Mouse (Mus musculus) granulocyte monocyte progenitor cell, adult 5-6 weeks (primary cell): ENCODE measurements around the gene Dab2. TPM values are rescaled to one million over a fixed set of nuclear protein-coding genes. Genes with fewer than 3 reads are reported as not detected.

Experiments used
- ATAC-seq: replicated peaks from 2 replicates; pipeline ENCODE4 v1.8.0; 2016; ENCODE audit warnings: mild to moderate bottlenecking, moderate TSS enrichment, inconsistent platforms; ENCODE audit not compliant: poor library complexity, severe bottlenecking
- total RNA-seq, 2 experiments: library from RNA; stranded (forward) in 1 of 2; stranded (reverse) in 1 of 2; fragments of 200-712, 200-1000 nt in 1 of 2; fragments of >200 nt in 1 of 2; fragmentation: Nextera tagmentation in 1 of 2; gene quantifications; 2 replicates each; pipeline ENCODE4 v1.2.3; 2014 to 2017

Dab2 gene
- total RNA-seq, 2 experiments from 2014 or later = 1.1 to 1.7 TPM

DNA sequence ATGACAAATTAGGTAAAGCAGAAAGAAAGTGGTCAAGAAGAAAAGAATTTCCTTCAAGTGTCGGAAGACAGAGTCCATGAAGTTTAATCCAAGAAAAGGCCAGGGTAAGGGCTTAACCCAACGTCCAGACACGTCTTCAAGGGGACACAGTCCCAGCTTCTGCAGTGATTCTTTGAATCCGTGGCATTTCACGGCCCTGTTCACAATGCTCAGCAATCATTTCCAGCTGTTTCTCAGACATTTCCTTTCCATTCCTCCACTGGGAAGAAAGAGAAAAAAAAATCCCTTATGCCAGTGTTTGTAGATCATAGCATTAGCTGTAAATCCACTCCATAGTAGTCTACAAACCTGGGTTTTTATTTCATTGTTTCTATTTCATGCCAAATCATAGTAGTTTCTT is 22.7 kb downstream of the Dab2 start:
- ATAC-seq = no peak

DNA sequence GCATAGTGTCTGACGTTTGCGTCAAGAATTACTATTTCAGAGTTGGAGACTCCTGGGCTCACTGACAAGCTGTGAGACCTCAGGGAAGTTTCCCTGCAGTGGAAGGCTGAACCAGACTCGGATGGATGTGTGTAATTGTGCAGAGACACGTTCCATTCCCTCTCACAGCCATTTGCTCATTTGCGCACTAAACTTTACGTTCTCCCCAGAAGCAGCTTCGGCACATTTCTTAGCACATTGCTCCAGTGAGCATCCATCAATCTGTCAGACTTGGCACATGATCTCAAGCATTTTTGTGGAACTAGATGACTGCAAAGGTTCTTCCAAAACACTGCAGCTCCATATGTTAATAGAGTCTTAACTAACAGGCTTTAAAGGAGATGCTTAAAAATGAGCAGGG is 24.0 kb downstream of the Dab2 start:
- no peak for ATAC-seq

GRCm38 (mm10) chr15:6325443-6325842 is 25.9 kb downstream of the Dab2 start:
- no peak for ATAC-seq

GRCm38 (mm10) chr15:6326011-6326410 is 26.4 kb downstream of the Dab2 start:
- peak; percentile 86 for ATAC-seq

- ATAC-seq = no peak
These were observed 31.8 kb downstream of the Dab2 start for GRCm38 (mm10) chr15:6331380-6331779.

DNA sequence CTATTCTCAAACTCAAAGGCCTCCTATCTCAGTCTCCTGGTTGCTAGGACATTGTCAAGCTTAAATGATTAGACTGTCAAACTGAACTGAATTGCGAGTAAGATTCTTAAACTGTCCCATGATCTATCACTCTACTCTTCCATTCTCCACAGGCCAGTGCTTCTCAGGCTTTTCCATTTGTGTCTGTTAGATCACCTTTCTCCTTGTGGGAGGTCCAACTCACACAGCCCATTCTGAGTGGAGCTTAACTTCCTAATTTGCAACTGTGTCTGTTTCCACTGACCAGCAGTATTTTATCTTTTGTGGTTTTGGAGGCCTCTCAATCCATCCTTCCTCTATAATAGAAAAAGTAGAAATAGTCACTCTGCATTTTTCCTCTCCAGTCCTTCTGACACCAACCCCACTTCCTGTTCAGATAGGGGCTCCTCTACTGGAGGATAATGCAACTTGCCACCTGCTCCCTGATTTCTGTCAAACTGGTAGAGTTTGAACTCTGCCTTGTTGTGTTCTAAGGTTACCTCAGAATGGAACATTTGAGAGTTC is 35.1 kb downstream of the Dab2 start:
- peak; percentile 89 for ATAC-seq

- ATAC-seq = no peak
These were observed 40.2 kb downstream of the Dab2 start for GRCm38 (mm10) chr15:6339767-6340166.

DNA sequence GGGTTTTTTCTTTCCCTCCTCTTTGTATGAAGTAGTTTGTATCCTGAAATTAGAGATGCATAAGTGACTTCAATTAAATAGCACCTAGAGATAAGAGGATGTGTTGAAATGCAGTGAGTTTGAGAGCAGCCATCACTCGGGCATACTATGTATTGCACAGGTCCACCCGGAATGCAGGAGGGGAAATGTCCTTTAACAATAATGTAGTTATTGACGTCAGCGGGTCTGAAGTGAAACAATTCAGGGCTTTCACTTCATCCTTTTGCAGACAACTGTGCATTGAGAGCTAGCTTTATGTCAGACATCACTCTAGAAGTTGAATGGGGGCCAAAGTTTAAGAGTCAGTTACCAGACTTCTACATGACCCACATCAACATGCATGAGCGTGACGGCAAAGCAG is 40.8 kb downstream of the Dab2 start:
- peak; percentile 75 for ATAC-seq

DNA sequence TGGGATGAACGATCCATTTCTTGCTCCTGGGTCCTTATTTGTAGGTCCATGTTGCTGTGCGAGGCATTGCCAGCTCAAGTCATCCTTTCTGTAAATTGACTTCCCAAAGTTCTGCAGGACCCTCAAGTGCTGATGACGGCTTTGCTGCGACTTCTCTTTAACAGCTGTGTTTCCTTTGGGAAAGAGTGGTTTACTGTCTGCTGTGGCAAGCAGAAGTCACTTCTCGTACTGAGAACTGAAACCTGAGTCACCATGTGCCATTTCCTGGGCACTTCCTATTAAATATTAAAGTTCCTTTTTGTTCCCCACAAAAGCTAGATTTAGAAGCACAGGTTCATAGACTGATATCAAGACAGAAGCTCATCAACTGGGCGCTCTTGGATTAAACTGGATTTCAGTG is 41.8 kb downstream of the Dab2 start:
- ATAC-seq = peak; percentile 85

- ATAC-seq = no peak
These were observed 54.3 kb downstream of the Dab2 start for GRCm38 (mm10) chr15:6353901-6354300.

GRCm38 (mm10) chr15:6359859-6360258 is 60.3 kb downstream of the Dab2 start:
- no peak for ATAC-seq

DNA sequence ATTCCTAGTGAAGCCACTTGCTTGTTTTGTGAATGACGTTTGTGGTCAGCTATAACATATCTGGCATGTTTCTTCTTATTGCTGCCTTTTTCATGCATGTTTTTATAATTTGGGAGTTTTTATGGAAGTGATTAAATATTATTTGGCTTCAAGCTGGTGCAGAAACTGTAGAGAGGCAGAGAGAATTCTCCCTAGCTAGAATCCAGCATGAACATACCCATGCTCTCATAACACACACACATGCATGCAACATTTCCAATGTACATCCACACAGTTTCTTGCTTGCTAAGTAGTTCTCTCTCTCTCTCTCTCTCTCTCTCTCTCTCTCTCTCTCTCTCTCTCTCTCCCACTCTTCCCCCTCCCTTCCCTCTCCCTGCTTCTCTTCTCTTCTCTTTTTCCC is 70.4 kb downstream of the Dab2 start:
- no peak for ATAC-seq

- no peak for ATAC-seq
These were observed 71.9 kb downstream of the Dab2 start for GRCm38 (mm10) chr15:6371486-6371885.

DNA sequence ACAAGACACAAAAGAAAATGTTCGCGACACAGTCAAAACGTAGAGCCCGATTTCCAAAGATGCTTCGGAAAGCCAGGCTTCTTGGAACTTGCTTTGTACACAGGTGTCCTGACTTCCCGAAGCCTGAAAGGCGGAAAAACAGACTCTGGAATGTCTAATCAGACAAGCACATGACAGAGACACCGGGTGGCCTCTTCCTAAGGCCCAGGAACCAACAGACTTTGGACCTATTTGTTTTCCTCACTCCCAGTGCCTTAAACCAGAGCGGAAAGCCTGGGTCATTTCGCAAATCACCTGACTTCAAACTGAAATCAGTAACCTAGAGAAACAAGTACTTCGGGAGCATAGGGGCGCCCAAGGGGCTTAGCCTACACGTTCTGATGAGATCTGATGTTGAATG is 75.4 kb downstream of the Dab2 start:
- ATAC-seq = no peak

- no peak for ATAC-seq
These were observed 76.4 kb downstream of the Dab2 start for GRCm38 (mm10) chr15:6376001-6376400.

DNA sequence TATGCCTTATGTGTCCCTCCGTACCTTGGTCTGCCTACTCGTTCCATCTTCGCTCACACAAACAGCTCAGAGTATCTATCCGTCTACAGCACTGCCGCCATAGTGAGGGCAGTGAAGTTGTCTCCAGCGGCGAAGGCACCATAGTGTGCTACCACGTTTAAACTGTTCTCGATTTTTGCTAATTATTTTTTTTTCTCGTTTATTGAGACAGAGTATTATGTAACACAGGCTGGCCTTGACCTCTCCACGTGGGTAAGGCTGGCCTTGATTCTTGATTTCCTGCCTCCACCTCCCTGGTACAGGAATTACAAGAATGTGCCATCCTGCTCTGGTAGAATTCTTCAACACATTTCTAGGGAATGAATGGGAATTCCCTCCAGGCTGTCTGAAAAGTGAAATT is 77.2 kb downstream of the Dab2 start:
- no peak for ATAC-seq

DNA sequence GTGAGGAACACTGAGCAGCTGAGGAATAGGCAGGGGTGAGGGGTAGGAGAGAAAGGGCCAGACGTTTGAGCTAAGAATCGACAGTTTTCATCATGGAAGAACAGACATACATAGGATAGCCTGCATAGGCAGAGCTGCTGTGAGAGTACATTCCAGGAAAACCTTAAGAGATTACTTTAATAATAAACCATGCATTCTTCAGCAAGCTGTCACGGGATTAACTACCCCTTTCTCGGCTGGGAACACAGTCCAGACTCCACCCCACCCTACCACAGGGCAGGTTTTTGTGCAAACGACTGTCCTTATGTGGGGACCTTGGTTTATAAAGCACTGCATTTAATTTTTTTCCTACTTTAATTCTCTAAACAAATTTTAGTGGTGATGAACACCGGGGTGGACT is 84.4 kb downstream of the Dab2 start:
- ATAC-seq = no peak

DNA sequence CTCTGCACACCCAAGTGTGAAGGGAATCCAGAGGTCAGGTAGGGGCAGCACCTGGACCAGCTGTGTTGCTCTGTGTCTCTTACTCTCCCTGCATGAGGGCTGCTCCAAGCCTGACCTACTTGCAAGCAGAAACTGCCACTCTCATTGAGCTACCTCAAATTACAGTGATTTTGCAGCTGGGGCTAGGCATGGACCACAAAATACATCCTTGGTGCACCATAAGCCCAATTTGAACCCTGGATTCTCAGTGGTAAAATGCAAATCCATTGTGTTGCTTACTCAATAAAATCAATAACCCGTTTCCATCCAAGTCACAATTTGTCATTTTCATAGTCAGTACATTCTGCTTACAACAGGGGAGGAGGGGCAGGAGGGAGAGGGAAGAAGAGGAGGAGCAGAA is 85.7 kb downstream of the Dab2 start:
- ATAC-seq = no peak

GRCm38 (mm10) chr15:6386159-6386951 is 86.8 kb downstream of the Dab2 start:
- ATAC-seq = peak; percentile 81

DNA sequence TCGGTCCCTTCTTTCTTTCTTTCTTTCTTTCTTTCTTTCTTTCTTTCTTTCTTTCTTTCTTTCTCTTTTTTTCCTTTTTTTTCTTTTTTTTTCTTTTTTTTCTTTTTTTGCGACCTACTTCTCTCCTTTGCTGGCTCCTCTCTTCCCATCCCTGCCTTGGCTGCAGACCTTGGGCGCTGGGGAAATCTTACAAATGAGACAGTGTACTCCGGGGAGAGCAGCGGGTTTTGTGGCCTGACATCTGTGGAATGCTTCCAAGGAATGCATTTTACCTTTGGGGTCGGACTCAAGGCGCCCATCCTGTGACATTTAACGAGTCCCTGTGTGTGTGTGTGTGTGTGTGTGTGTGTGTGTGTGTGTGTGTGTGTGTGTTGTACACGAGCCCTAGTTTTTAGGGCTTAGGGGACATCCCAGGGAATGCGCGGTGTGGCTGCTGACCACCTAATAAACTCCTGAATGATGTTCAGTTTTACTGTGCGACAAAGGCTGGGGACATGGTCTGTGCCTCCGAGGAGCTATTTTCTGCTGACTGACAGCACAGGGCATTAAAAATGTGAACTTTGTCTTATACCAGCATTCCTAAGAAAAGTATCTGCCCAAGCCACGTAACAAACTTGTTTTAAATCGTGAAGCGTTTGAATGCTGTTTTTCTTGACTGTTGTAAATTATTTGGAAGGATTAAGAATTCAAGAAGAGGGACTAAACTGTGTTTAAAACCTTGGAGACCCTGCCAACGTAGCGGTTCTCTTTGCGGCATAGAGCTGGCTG is 87.6 kb downstream of the Dab2 start:
- no peak for ATAC-seq

DNA sequence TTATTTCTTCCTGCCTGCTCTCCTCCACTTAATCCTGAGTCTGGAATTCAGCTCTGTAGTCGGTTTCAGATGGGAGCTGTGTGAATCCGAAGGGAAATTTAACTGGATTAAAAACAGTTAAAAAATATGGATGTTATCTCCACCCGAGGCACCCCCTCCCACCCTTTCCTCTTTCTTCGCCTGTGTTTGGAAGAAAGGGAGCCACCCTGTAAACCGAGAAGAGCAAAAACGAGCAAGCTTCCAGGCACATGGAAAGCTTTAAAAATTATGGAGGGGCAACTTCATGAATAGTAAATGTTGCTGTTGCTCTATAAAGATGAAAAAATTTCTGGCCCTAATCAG is 88.1 kb downstream of the Dab2 start:
- no peak for ATAC-seq

- ATAC-seq = no peak
These were observed 88.6 kb downstream of the Dab2 start for GRCm38 (mm10) chr15:6388146-6388545.
